Mouse (Mus musculus) layer of hippocampus, adult 18-20 months (tissue): ENCODE results near the gene Vmn2r70. TPM values are rescaled to one million over a fixed set of nuclear protein-coding genes. Genes with fewer than 3 reads are reported as not detected.

ENCODE experiments used
- DNase-seq, 2 experiments: peaks; one replicate each; pipeline ENCODE4 v3.0.0; 2022; ENCODE audit warnings: low spot score in 2 of 2
- long read RNA-seq: library from polyadenylated mRNA; stranded (forward); transcript quantifications from one replicate; pipeline ENCODE4 v2.0.0, GENCODE M21; 2021
- total RNA-seq, 2 experiments: library from RNA; stranded (reverse); gene quantifications; 2 replicates each; pipeline ENCODE4 v1.2.3; 2021

Gene Vmn2r70
- not detected for total RNA-seq
- long read RNA-seq, result 0 reads

GRCm38 (mm10) chr7:85569092-85569491 is at the start of gene Vmn2r70:
Vmn2r70 (minus strand) TSS chr7:85569192.
- DNase-seq, result no peak

GRCm38 (mm10) chr7:85562787-85563186 is 6.2 kb downstream of the Vmn2r70 start, which contains the start of gene Vmn2r71:
Vmn2r71 (plus strand) TSS chr7:85563087.
- no peak for DNase-seq

GRCm38 (mm10) chr7:85543118-85543517 is 25.9 kb downstream of the Vmn2r70 start:
- DNase-seq, result no peak

- DNase-seq, result no peak
Observed at GRCm38 (mm10) chr7:85542108-85542507, 26.9 kb downstream of the Vmn2r70 start.

Other genes starting within 250 kb of the Vmn2r70 start
- gene Vmn2r69, start 153.3 kb downstream of the Vmn2r70 start, total RNA-seq, result not detected
- not detected for gene Vmn2r71, start 6.1 kb downstream of the Vmn2r70 start, total RNA-seq
- not detected for gene Vmn2r72, start 185.9 kb upstream of the Vmn2r70 start, total RNA-seq